Mouse (Mus musculus): ENCODE data around the gene Hypm. TPM values are rescaled to one million over a fixed set of nuclear protein-coding genes. Genes with fewer than 3 reads are reported as not detected.

The Hypm gene
- not detected in 2 replicates for polyA plus RNA-seq (2015; fragmentation: Nextera tagmentation; extraction: Ambion mirVana)

DNA sequence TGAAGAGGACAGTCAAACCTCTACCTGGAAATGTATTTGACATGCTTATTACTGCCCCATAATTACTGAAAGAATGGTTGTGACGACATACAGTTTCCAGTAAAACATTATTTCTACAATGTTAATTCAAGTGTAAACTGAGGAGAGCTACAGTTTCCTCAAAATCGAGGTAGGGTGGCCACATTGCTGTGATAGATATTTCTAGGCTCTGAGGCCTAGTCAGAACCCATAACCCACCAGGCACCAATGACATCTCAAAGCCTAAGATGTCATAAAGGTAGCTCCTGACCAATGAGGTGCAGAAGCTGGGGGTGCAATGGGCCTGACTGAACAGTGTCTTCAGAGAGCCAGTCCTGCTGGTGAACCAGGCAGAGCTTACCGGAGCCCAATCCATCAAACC, at the start of gene Hypm:
Gene Hypm, plus strand, starts transcription at position 301 of the 400 bp plus-strand sequence.
- no peaks in the 10 kb centered on the region for H3K9me3 ChIP-seq
- no peak within 1 kb of the TSS for H3K4me3 ChIP-seq
- no peak for ATAC-seq (ENCODE audit: low read depth)
- WGBS, result 88% methylated on average over 3 of the region's 3 CpGs
- no peaks in the 10 kb centered on the region for H3K4me1 ChIP-seq (replicated peaks)
- no peak within 1 kb of the TSS for H3K9ac ChIP-seq
- H3K36me3 ChIP-seq, result no peaks in the 10 kb centered on the region
- H3K4me2 ChIP-seq, result no peak within 1 kb of the TSS
- no peak within 1 kb of the TSS for H3K27ac ChIP-seq (replicated peaks)
- H3K27me3 ChIP-seq, result no peaks in the 10 kb centered on the region

GRCm38 (mm10) chrX:9810101-9810500, 36.6 kb upstream of the Hypm start:
- Histone ChIP-seq H3K36me3 (no peaks in the 10 kb centered on the region), H3K9ac (no peak overlapping the region), H3K27me3 (no peaks in the 10 kb centered on the region), H3K4me2 (no peak overlapping the region), H3K27ac (replicated peaks) (no peak overlapping the region), H3K9me3 (no peaks in the 10 kb centered on the region), H3K4me3 (no peak overlapping the region), H3K4me1 (replicated peaks) (no peaks in the 10 kb centered on the region)
- 79% methylated on average over 1 of the region's 1 CpGs for WGBS
- no peak for ATAC-seq (ENCODE audit: low read depth)

- Histone ChIP-seq H3K36me3 (no peaks in the 10 kb centered on the region), H3K27ac (replicated peaks) (no peak overlapping the region), H3K9ac (no peak overlapping the region), H3K4me1 (replicated peaks) (no peaks in the 10 kb centered on the region), H3K4me3 (no peak overlapping the region), H3K4me2 (no peak overlapping the region), H3K27me3 (no peaks in the 10 kb centered on the region), H3K9me3 (no peaks in the 10 kb centered on the region)
- ATAC-seq (ENCODE audit: low read depth), result no peak
Measured at GRCm38 (mm10) chrX:9812469-9812868, 34.3 kb upstream of the Hypm start.

DNA sequence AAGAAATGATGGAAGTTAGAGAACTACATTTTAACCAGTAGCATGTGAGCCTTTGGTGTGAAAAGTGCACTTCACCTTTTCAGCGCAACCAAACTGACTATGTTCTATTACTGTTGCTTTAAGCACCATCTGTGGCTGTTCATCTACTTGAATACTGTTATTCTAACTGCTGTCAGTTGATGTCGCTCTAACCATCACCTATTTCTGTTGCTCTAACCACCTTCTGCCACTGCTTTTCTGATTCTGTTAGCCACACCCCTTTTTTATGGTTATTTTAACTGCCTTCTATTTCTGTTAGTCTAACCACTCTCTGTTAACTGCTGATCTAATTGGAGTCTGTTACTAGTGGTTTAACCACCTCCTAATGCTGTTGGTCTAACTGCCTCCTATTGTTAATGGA, 11.9 kb upstream of the Hypm start:
- H3K4me3 ChIP-seq, result no peak overlapping the region
- H3K9me3 ChIP-seq, result no peaks in the 10 kb centered on the region
- WGBS, result 65% methylated on average over 2 of the region's 2 CpGs
- H3K9ac ChIP-seq, result no peak overlapping the region
- H3K27ac ChIP-seq (replicated peaks), result no peak overlapping the region
- no peak overlapping the region for H3K4me2 ChIP-seq
- H3K27me3 ChIP-seq, result no peaks in the 10 kb centered on the region
- no peaks in the 10 kb centered on the region for H3K36me3 ChIP-seq
- no peak for ATAC-seq (ENCODE audit: low read depth)
- H3K4me1 ChIP-seq (replicated peaks), result no peaks in the 10 kb centered on the region

- H3K4me1 ChIP-seq (replicated peaks), result no peaks in the 10 kb centered on the region
- H3K27me3 ChIP-seq, result no peaks in the 10 kb centered on the region
- ATAC-seq (ENCODE audit: low read depth), result no peak
- WGBS, result 15% methylated on average over 1 of the region's 1 CpGs
- H3K27ac ChIP-seq (replicated peaks), result no peak within 1 kb of the TSS
- H3K4me2 ChIP-seq, result no peak within 1 kb of the TSS
- H3K9ac ChIP-seq, result no peak within 1 kb of the TSS
- no peaks in the 10 kb centered on the region for H3K9me3 ChIP-seq
- H3K36me3 ChIP-seq, result no peaks in the 10 kb centered on the region
- H3K4me3 ChIP-seq, result no peak within 1 kb of the TSS
Measured at GRCm38 (mm10) chrX:9849403-9849802, 2.7 kb downstream of the Hypm start, which contains the start of gene H2al3. H2al3 (plus strand) TSS chrX:9849703.

DNA sequence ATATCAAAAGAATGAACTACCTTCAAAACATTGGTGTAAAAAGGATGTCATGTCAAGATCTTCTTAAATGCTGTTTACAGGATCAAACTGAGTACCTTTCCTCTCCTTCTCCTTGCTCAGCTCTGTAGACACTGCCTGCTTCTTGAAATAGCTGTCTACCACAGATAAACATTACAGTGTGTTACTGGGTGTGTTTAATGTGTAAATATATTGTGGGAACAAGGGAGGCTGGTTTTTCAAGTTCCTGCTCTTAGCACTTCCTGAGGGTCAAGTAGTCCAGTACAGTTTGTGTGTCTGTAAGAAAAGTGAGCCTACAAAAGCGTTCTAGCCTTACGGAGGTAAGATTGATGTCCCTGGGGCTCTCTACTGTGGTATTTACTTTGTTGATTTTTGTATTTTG, 15.1 kb downstream of the Hypm start:
- Histone ChIP-seq H3K9ac (no peak overlapping the region), H3K4me1 (replicated peaks) (no peaks in the 10 kb centered on the region), H3K27me3 (no peaks in the 10 kb centered on the region), H3K27ac (replicated peaks) (no peak overlapping the region), H3K4me3 (no peak overlapping the region), H3K4me2 (no peak overlapping the region), H3K36me3 (no peaks in the 10 kb centered on the region), H3K9me3 (no peaks in the 10 kb centered on the region)
- WGBS, result 93% methylated on average over 2 of the region's 2 CpGs
- no peak for ATAC-seq (ENCODE audit: low read depth)

- 100% methylated on average over 2 of the region's 2 CpGs for WGBS
- no peak overlapping the region for H3K4me2 ChIP-seq
- H3K27me3 ChIP-seq, result no peaks in the 10 kb centered on the region
- no peaks in the 10 kb centered on the region for H3K4me1 ChIP-seq (replicated peaks)
- no peak overlapping the region for H3K4me3 ChIP-seq
- no peaks in the 10 kb centered on the region for H3K36me3 ChIP-seq
- no peaks in the 10 kb centered on the region for H3K9me3 ChIP-seq
- H3K9ac ChIP-seq, result no peak overlapping the region
- no peak for ATAC-seq (ENCODE audit: low read depth)
- no peak overlapping the region for H3K27ac ChIP-seq (replicated peaks)
Measured at GRCm38 (mm10) chrX:9875519-9875918, 28.8 kb downstream of the Hypm start.

DNA sequence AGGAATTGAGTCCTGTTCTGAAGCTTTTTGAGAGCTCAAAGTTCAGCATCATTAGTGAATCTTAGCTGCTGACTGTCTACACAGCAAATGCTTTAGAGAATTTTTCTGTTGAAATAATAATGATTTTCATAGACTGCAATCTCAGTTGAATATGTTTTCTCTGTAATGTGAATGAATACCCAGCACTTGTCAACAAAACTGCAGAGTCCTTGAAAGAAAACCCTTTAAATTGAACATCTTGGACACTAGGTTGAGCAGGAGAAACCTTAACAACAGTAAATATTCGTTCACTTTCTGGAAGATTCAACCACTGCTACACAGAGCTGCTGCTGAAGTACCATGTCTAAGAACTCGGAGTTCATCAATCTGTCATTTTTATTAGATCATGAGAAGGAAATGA, 38.6 kb downstream of the Hypm start, which contains the start of gene Sytl5:
Gene Sytl5, plus strand, starts transcription at position 301 of the 400 bp plus-strand sequence.
- H3K4me1 ChIP-seq (replicated peaks), result no peaks in the 10 kb centered on the region
- no peak within 1 kb of the TSS for H3K4me2 ChIP-seq
- no peak within 1 kb of the TSS for H3K27ac ChIP-seq (replicated peaks)
- no peak within 1 kb of the TSS for H3K9ac ChIP-seq
- H3K9me3 ChIP-seq, result no peaks in the 10 kb centered on the region
- 76% methylated on average over 2 of the region's 2 CpGs for WGBS
- no peaks in the 10 kb centered on the region for H3K27me3 ChIP-seq
- no peaks in the 10 kb centered on the region for H3K36me3 ChIP-seq
- no peak within 1 kb of the TSS for H3K4me3 ChIP-seq
- ATAC-seq (ENCODE audit: low read depth), result no peak

Other genes starting within 250 kb of the Hypm start
- 37.0 and 39.2 TPM in 2 replicates for gene Dynlt3, start 183.9 kb upstream of the Hypm start, polyA plus RNA-seq (2015; fragmentation: Nextera tagmentation; extraction: Ambion mirVana)
- gene H2al3, start 2.8 kb downstream of the Hypm start, polyA plus RNA-seq (2015; fragmentation: Nextera tagmentation; extraction: Ambion mirVana), result not detected in 2 replicates
- gene Sytl5, start 38.7 kb downstream of the Hypm start, polyA plus RNA-seq (2015; fragmentation: Nextera tagmentation; extraction: Ambion mirVana), result 0.21 TPM in 2 replicates

Measured in neural tube, embryonic 13.5 days (tissue).